Mouse (Mus musculus): Measurements from ENCODE around the gene Prkag1.

The Prkag1 gene

GRCm38 (mm10) chr15:98830736-98831683 lies at the start of gene Prkag1:
Gene Prkag1 (minus strand): TSS chr15:98831521.
- peak; percentile 74 for DNase-seq (ENCODE audit: low read depth, low spot score)

- DNase-seq (ENCODE audit: low read depth, low spot score), result peak; percentile 47
These were observed 46.0 kb upstream of the Prkag1 start for GRCm38 (mm10) chr15:98877331-98877730.

GRCm38 (mm10) chr15:98871916-98872888 lies 40.9 kb upstream of the Prkag1 start:
- DNase-seq (ENCODE audit: low read depth, low spot score), result peak; percentile 92

GRCm38 (mm10) chr15:98871070-98871915 lies 40.0 kb upstream of the Prkag1 start, which contains the start of gene Kmt2d:
Gene Kmt2d (minus strand): TSS chr15:98871204.
- DNase-seq (ENCODE audit: low read depth, low spot score), result no peak

DNA sequence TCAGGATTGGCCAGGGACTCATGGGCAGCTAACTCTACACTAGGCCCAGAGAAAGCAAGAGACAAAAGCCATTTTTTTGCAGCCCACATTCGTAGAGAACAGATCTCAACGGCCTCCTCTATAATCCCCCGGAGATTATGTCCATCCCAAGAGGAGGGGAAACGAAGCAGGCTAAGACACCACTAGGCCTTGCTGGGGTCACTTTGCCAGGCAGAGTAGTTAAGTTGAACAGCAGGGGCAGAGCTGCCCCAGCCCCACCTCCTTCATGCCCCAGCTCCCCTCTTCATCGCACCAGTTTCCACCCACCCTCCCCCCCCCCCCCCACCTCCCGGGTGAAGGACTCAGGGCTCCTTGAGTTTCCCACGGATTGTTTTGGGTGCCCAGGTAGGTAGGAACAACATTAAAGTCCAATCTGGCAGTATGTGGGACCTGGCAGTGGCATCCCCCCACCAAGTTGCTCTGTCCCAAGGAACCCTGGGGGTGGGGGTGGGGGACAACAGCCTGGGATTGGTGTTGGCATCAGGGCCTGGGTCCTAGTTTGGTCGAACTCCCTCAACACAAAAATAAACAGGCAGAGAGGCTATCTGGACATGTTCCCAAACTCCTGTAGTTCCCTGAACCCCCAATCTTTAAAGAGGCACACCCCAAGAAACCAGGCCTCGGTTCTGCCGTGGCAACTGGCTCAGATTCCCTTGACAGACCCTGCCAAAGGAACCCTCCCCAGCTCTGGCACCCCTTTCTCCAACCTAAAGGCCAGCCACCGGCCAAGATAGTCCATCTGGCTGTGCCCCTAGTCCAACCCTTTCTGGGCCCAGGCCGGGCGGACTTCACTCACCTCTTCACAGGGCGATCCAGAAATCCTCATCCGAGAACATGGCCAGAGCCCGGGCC lies 39.1 kb upstream of the Prkag1 start:
- DNase-seq (ENCODE audit: low read depth, low spot score), result peak; percentile 46

DNA sequence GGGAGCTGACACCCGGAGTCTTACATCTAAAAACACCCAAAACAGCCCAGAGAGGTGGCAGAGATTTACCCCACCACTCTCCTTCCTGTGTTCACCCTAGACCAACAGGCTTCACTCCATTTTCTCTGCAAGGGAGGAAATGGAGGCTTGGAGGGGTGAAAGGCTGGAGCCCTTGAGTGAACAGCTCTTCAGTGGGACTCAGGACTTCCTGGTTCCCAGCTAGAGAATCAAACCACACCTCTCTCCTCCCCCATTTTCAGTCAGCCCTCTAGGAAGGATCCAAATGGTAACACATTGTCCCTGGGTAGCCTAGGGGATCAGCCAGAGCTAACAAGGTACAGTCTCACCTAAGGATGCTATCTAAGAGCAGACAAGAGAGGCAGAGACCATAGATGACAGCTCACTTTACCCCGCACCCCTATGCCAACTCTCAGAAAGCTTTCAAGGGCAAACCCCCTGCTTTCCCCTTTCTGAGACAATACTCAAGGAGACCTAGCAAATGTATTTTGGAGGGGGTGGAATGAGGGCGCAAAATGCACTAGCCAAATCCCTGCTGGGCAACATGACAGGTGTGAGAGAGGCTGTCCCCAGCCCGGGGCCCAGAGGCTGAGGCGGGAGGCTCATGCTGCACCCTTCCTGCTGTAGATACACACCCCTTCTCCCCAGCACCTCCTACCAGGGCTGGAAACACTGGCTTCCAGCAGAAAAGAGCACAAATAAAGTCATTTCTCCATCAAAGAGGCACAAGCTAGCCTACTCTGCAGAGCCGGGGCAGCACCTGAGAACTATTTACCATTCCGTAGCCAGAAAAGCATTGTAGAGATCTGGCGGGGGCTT lies 38.2 kb upstream of the Prkag1 start:
- DNase-seq (ENCODE audit: low read depth, low spot score), result no peak

DNA sequence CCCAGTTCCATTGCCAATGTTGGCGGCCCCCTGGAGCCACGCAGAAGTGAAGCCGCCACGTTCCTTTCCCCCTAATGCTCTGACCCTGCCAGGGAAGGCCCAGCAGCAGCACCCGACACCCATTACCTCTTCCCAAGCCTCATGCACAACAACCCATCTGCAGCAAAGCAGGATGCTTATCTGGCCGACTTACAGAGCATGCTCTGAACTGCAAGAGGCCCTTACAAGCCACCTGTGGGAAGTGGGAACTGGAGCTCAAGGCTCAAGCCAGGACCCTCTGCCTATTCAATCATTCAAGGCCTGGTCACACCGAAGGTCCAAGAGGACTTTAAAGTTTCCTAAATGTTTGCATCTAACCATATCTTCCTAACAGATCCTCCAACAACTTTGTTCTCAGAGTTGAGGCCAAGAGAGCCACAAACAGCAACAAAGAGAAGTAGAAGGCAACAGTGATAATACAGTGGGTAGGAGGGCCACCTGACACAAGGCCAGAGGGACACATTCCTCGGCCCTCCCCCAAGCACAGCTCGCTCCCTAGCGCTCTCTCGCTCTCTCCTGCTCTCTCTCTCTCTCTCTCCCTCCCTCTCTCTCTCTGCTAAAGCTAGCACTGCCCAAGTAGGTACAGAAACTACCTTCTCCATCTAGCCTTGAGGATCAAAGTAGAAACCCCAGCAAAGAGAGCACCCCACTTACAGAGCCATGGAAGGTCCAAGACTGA lies 37.2 kb upstream of the Prkag1 start:
- no peak for DNase-seq (ENCODE audit: low read depth, low spot score)

DNA sequence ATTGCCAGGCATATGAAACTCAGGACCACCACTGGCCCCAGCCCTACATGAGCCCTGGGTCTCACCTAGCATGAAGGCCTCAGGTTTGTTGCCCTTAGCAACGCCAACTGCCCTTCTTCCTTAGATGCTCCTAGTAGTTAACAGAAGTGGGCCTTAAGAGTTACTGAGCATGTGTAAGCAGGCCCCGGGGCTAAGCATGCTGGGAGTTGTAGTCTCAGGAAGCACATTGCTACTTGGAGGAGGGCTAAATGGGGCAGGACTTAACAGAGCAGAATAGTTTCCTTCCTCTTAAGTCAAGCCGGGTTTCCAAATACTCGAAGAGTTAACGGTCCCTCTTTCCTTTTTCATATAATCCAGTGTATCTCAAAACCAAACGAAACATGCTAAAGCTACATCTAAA lies 36.0 kb upstream of the Prkag1 start:
- DNase-seq (ENCODE audit: low read depth, low spot score), result no peak

- no peak for DNase-seq (ENCODE audit: low read depth, low spot score)
These were observed 35.2 kb upstream of the Prkag1 start for GRCm38 (mm10) chr15:98866501-98866900.

GRCm38 (mm10) chr15:98865771-98866170 lies 34.5 kb upstream of the Prkag1 start:
- DNase-seq (ENCODE audit: low read depth, low spot score), result no peak

DNA sequence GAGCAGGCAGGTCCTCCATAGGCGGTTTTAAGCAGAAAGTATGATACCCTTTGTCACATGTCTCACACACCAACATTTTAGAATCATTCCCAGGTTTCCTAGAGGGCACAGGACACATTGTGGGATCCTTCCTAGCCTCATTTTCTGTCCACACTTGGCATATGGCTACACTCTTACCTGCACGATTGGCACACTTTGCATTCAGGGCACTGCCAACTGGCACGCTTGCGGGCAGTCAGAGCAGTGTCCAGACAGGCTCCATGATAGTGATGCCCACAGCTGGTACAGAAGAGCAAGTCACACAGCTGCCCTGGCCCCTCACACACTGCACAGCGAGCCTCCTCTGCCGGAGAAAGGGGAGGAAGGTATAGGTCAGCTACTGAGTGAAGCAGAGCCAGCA lies 33.6 kb upstream of the Prkag1 start:
- DNase-seq (ENCODE audit: low read depth, low spot score), result no peak

DNA sequence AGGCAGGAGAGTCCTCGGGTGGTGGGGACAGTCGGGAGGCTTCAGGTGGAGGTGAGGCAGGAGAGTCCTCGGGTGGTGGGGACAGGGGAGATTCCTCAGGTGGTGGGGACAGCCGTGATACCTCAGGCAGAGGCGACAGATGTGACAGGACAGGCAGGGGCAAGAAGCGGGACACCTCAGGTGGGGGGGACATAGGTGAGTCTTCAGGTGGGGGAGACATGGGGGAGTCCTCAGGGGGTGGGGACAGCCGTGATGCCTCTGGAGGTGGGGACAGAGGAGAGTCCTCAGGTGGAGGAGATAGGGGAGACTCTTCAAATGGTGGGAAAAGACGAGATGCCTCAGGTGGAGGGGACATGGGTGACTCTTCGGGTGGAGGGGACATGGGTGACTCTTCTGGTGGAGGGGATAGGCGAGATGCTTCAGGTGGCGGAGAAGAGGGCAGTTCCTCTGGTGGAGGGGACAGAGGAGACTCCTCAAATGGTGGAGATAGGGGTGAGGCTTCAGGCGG lies 32.2 kb upstream of the Prkag1 start:
- DNase-seq (ENCODE audit: low read depth, low spot score), result no peak

DNA sequence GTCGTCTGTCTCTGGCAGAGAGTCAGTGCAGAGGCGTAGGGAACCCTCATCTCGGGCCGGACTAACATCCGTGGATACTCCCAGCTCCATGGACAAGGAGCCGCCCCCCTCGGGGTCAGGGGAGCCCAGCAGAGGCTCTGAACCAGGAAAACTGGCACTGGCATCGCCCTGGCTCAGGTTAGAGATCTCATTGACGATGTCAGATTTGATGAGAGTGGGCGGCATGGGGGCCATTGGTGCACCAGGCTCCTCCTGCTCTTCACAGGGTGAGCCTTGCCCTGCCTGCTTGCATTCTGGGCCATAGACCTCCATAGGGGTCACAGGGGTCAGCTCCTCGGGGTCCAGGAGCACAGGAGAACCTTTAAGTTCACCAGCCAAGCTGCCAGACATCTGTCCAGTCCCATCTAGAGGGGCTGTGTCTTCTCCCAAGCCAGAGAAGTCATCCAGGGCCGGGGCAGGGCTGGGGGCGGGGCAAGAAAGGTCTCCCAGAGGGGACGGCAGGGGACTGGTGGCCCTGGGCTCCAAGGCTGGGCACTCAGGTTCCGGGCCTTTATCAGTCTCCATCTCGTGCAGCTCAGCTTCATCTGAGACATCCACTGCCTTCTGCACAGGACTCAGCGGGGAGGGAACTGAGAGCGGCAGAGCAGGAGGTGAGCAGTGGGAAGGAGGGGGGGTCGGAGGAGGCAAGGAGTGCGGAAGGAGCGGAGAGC lies 30.5 kb upstream of the Prkag1 start:
- no peak for DNase-seq (ENCODE audit: low read depth, low spot score)

GRCm38 (mm10) chr15:98860921-98861320 lies 29.6 kb upstream of the Prkag1 start:
- DNase-seq (ENCODE audit: low read depth, low spot score), result no peak

DNA sequence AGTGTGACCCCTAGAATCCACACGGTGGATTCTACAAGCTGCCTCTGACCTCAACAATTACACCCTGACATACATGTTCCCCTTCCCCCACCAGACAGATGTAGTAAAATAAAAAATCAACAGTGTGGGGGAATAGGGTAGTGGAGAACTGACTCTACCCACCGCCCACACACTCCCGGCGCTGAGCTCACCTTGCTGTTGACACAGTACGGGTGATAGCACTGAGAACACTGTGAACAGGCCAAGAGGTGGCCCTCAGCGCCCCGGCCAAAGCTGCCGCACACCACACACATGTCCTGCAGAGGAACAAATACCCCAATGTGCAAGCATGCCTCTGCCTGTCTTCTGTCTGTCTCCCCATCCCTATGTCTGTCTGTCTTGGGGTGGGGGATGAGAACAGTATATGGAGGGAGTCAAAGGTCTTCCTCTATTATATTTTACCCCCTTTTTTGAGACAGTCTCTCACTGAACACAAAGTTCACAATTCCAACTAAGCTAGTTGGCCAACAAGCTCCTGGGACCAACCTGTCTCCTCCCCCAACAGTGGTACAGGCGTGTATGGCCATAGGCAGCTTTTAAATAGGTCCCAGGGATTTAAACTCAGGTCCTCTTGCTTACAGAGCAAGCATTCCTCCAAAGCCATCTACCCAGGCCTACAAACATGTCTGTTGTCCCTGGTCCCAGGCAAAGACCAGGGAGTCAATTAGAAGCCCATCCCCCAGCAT lies 28.2 kb upstream of the Prkag1 start:
- DNase-seq (ENCODE audit: low read depth, low spot score), result no peak

DNA sequence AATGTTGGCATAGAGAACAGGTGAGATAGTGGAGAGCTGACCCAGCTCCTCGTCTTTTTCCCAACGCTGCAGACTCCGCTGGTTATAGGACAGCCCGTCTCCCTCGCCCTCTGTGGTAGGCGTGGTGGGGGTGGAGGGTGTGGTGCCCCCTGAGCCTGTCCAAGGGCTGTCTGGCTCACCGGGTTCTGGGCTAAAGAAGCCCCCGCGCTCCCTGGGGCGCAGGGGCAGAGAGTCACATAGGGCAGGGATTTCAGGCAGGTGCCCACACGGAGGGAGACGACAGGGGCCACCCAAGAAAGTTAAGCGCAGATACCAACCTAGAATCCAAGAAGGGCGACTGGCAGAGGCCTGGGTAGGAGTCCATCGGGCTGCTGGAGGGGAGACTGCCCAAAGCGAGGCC lies 22.9 kb upstream of the Prkag1 start:
- DNase-seq (ENCODE audit: low read depth, low spot score), result no peak
